In the genomic region with DNA sequence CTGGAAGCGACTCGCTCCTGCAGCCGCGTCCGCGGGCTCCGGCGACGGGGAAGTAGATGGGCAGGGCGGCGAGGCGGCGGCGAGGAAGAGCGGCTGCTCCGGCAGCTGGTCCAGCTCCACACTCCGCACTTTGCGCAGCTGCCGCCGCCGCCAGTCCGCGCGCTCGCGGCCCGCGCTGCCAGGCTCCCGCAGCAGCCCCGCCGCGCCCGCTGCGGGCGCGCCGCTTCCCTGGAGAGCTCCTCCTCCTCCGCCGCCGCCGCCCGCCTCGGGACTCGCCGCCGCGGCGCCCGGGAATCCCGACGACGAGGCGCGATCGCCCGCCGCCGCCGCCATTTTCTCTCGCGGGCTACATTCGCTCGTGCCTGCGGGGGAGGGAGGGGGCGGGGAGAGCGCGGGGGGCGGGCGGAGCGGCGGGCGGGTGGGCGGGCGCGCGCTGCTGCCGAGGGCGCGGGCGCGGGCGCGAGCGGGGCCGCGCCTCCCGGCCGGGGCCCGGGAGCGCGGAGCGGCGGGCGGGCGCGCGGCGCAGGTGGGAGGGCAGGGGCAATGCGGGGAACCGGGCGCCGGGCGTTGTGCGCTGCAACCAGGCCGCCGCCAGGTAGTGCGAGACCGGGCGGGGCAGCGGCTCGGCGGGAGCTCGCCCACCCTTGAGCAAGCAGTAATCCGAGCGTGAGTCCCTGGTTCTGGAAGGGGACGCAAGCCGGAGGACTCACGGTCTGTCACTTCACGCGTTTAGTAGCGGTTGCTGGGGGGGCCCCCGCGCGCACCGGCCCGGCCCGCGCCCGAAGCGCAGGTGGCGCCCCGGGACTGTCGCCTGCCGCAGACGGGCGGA, we compare ENCODE assay signal across 8 mouse cellular contexts. TPM values are rescaled to one million over a fixed set of nuclear protein-coding genes. Genes with fewer than 3 reads are reported as not detected.
DNase-seq lines count a peak whose midpoint lies in the region; ATAC-seq lines count a peak whose summit lies in the region.

A gene (minus strand): TSS at position 357 of the 829 bp plus-strand sequence.

- ATAC-seq in embryonic facial prominence, embryonic 11.5 days (replicated peaks; ENCODE audit: insufficient number of reproducible peaks, low FRiP score, low TSS enrichment, low read depth) = peak; percentile 74
- ATAC-seq in limb, embryonic 13.5 days (ENCODE audit: low FRiP score, low read depth) = peak; percentile 84
- ATAC-seq in midbrain, embryonic 16.5 days = peak; percentile 90

- H3K4me1 ChIP-seq in embryonic facial prominence, embryonic 11.5 days (ENCODE audit: control insufficient read depth, insufficient read depth, low read length) = no peaks in the 10 kb centered on the region; the same call in 1 of the 2 replicates
- peaks cover 25% of the 10 kb centered on the region for H3K4me1 ChIP-seq in limb, embryonic 13.5 days
- H3K4me1 ChIP-seq in midbrain, embryonic 16.5 days (ENCODE audit: control insufficient read depth, insufficient read depth, low read length) = peaks cover 19% of the 10 kb centered on the region

- no peaks in the 10 kb centered on the region for H3K9me3 ChIP-seq in embryonic facial prominence, embryonic 11.5 days (replicated peaks; ENCODE audit: control insufficient read depth, low read length)
- no peaks in the 10 kb centered on the region for H3K9me3 ChIP-seq in limb, embryonic 13.5 days
- H3K9me3 ChIP-seq in midbrain, embryonic 16.5 days (replicated peaks; ENCODE audit: control insufficient read depth, low read length, poor library complexity, severe bottlenecking) = no peaks in the 10 kb centered on the region

- peak within 1 kb of the TSS; percentile 94 for H3K9ac ChIP-seq in embryonic facial prominence, embryonic 11.5 days (replicated peaks; ENCODE audit: low read length)
- peak within 1 kb of the TSS; percentile 87 for H3K9ac ChIP-seq in limb, embryonic 13.5 days
- H3K9ac ChIP-seq in midbrain, embryonic 16.5 days (ENCODE audit: low read depth, low read length) = peak within 1 kb of the TSS; percentile 91

- peak within 1 kb of the TSS; percentile 93 for H3K4me3 ChIP-seq in embryonic facial prominence, embryonic 11.5 days (ENCODE audit: low read depth, low read length)
- peak within 1 kb of the TSS; percentile 94 for H3K4me3 ChIP-seq in limb, embryonic 13.5 days
- peak within 1 kb of the TSS; percentile 93 for H3K4me3 ChIP-seq in midbrain, embryonic 16.5 days (ENCODE audit: low read depth, low read length)

- H3K27ac ChIP-seq in embryonic facial prominence, embryonic 11.5 days (replicated peaks; ENCODE audit: low read depth, low read length) = peak within 1 kb of the TSS; percentile 95
- H3K27ac ChIP-seq in limb, embryonic 13.5 days = peak within 1 kb of the TSS; percentile 95
- H3K27ac ChIP-seq in midbrain, embryonic 16.5 days (ENCODE audit: low read length) = peak within 1 kb of the TSS; percentile 99

- under 1% methylated on average over 70 of the region's 136 CpGs for WGBS in embryonic facial prominence, embryonic 11.5 days
- under 1% methylated on average over 110 of the region's 136 CpGs for WGBS in limb, embryonic 13.5 days
- WGBS in midbrain, embryonic 16.5 days = 0% methylated on average over 50 of the region's 136 CpGs

- H3K4me2 ChIP-seq in embryonic facial prominence, embryonic 11.5 days (ENCODE audit: low read depth, low read length) = peak within 1 kb of the TSS; percentile 93
- peak within 1 kb of the TSS; percentile 97 for H3K4me2 ChIP-seq in limb, embryonic 13.5 days (replicated peaks)
- H3K4me2 ChIP-seq in midbrain, embryonic 16.5 days (ENCODE audit: low read length) = peak within 1 kb of the TSS; percentile 92

- no peaks in the 10 kb centered on the region for H3K27me3 ChIP-seq in embryonic facial prominence, embryonic 11.5 days (ENCODE audit: control insufficient read depth, insufficient read depth, low read length)
- H3K27me3 ChIP-seq in limb, embryonic 13.5 days = peaks cover 11% of the 10 kb centered on the region
- H3K27me3 ChIP-seq in midbrain, embryonic 16.5 days (ENCODE audit: control insufficient read depth, insufficient read depth, low read depth, low read length) = no peaks in the 10 kb centered on the region; the same call in 1 of the 2 replicates
- H3K27me3 ChIP-seq in splenic B cell, adult 2 months (ENCODE audit: control insufficient read depth, insufficient read depth, low read length, poor library complexity, severe bottlenecking) = no peaks in the 10 kb centered on the region

- H3K36me3 ChIP-seq in embryonic facial prominence, embryonic 11.5 days (replicated peaks; ENCODE audit: control insufficient read depth, insufficient read depth, low read depth, low read length) = no peaks in the 10 kb centered on the region
- H3K36me3 ChIP-seq in limb, embryonic 13.5 days = no peaks in the 10 kb centered on the region
- no peaks in the 10 kb centered on the region for H3K36me3 ChIP-seq in midbrain, embryonic 16.5 days (ENCODE audit: control insufficient read depth, insufficient read depth, low read length)
- no peaks in the 10 kb centered on the region for H3K36me3 ChIP-seq in splenic B cell, adult 2 months (ENCODE audit: control insufficient read depth, insufficient read depth, low read length, poor library complexity, severe bottlenecking)

- peak; percentile 59 to 71 for DNase-seq in urinary bladder, adult 18-20 months (ENCODE audit: low spot score in 2 of 2)
- DNase-seq in urinary bladder, postnatal 10 days (ENCODE audit: low spot score) = no peak
- peak; percentile 71 for DNase-seq in embryonic facial prominence, embryonic 11.5 days (ENCODE audit: low spot score)
- peak; percentile 79 to 80 for DNase-seq in heart, adult 18-20 months
- DNase-seq in kidney, adult 18-20 months = peak; percentile 79
- DNase-seq in splenic B cell, adult 2 months (ENCODE audit: low read depth, low spot score) = peak; percentile 85

RNA-seq across cellular contexts. Expression of the gene that starts here (rescaled TPM):
- polyA plus RNA-seq in embryonic facial prominence, embryonic 11.5 days (2014; fragmentation: Nextera tagmentation; extraction: Ambion mirVana) = 16.8 and 17.9 TPM in 2 replicates
- total RNA-seq in heart, adult 18-20 months (2021) = 10 to 100 TPM; 17.0 to 19.6 TPM
- polyA plus RNA-seq in limb, embryonic 13.5 days (2015; fragmentation: Nextera tagmentation; extraction: Ambion mirVana) = 14.2 and 14.6 TPM in 2 replicates
- polyA plus RNA-seq in midbrain, embryonic 16.5 days (2015; fragmentation: Nextera tagmentation; extraction: Ambion mirVana) = 10.5 and 12.4 TPM in 2 replicates
